In genomic region chr4:13287372-13287771, GRCm38 (mm10) we compare ENCODE assay signal across 22 mouse cellular contexts.
"Had no signal": no experiment of that assay in that cellular context is flagged by ENCODE, and none has a peak within 500 bp of the region (broad histone marks: within the 10 kb centered on the region; RNA-seq: fewer than 3 reads in every experiment).

No protein-coding gene starts in this region.

- H3K4me2 ChIP-seq: kidney, embryonic 15.5 days; limb, embryonic 12.5 days; limb, embryonic 15.5 days; liver, embryonic 11.5 days; lung, embryonic 14.5 days; neural tube, embryonic 13.5 days had no signal

- H3K36me3 ChIP-seq: kidney, embryonic 15.5 days; limb, embryonic 12.5 days; limb, embryonic 15.5 days; midbrain, embryonic 10.5 days; neural tube, embryonic 13.5 days had no signal

- H3K9ac ChIP-seq: kidney, embryonic 15.5 days; limb, embryonic 12.5 days; limb, embryonic 15.5 days; liver, embryonic 14.5 days; liver, postnatal 0 days; lung, embryonic 14.5 days; neural tube, embryonic 13.5 days had no signal

- H3K27me3 ChIP-seq: kidney, embryonic 15.5 days; limb, embryonic 12.5 days; limb, embryonic 15.5 days; megakaryocyte, embryonic 14.5 days; neural tube, embryonic 13.5 days had no signal

- H3K4me3 ChIP-seq: kidney, embryonic 15.5 days; limb, embryonic 12.5 days; limb, embryonic 15.5 days; megakaryocyte, embryonic 14.5 days; midbrain, embryonic 10.5 days; neural tube, embryonic 13.5 days had no signal

- DNase-seq: kidney, adult 8-10 months; kidney, postnatal 10 days; kidney, postnatal 36 days; left cerebral cortex, postnatal 4 days; liver, postnatal 0 days; lung, embryonic 14.5 days; midbrain, embryonic 14.5 days; retina, postnatal 1 day; right cerebral cortex, postnatal 4 days; thymus, adult 2 months; thymus, postnatal 25 days had no signal

- H3K27ac ChIP-seq: kidney, embryonic 15.5 days; limb, embryonic 12.5 days; limb, embryonic 15.5 days; liver, embryonic 14.5 days; macrophage; neural tube, embryonic 13.5 days; stomach, postnatal 0 days had no signal

- H3K9me3 ChIP-seq: kidney, embryonic 15.5 days; limb, embryonic 15.5 days; megakaryocyte, embryonic 14.5 days; midbrain, embryonic 10.5 days; neural tube, embryonic 13.5 days had no signal

- ATAC-seq: liver, postnatal 0 days; lung, postnatal 0 days had no signal

- H3K4me1 ChIP-seq: kidney, embryonic 15.5 days; limb, embryonic 15.5 days had no signal
